Mouse (Mus musculus): Measurements from ENCODE around the gene Apip. TPM values are rescaled to one million over a fixed set of nuclear protein-coding genes. Genes with fewer than 3 reads are reported as not detected.

Apip gene
- polyA plus RNA-seq (2012; rRNA removed): 41.0 and 46.9 TPM in 2 replicates

DNA sequence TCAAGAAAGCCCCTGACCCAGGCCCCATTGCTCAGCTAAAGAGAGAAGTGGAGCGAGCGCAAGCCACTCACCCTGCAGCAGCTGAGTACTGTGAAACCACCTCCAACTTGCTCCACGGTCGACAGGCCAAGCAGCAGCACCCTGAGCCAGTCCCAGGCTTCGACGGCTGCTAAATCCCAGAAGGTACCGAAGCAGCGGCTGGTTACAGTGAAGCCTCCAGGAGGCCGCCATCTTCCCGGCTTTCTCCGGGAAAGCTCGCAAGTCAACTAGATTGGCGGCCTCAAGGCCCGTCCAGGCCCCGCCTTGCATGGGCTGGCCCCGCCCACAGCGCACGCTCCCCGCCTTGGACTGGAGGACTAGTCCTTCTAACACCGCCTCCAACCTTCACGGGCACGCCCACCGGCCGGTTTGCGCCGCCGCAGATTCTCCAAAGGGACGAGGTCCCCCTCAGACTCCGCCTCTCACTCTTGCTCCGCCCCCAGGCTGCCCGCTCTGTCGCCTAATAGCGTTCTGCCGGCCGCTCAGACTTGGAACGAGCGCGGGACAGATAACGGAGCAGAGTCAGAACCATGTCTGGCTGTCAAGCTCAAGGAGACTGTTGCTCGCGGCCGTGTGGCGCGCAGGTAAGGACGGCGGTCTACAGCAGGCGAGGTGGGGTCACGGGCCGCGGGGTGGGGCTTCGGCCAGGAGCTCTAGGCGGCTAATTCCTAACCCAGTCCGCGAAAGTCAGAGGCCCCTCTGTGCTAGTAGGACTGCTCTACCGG, at the start of gene Apip, which contains the start of gene Pdhx:
Gene Apip, plus strand, starts transcription at position 457 of the 764 bp plus-strand sequence.
Gene Pdhx, minus strand, starts transcription at position 295 of the 764 bp plus-strand sequence.

Other genes starting within 250 kb of the Apip start
- gene Cd44, start 172.0 kb upstream of the Apip start, polyA plus RNA-seq (2012; rRNA removed): 2.8 and 7.5 TPM in 2 replicates
- gene Pdhx, start 162 bp upstream of the Apip start, polyA plus RNA-seq (2012; rRNA removed): 45.3 and 46.2 TPM in 2 replicates
- gene Ehf, start 229.6 kb downstream of the Apip start, polyA plus RNA-seq (2012; rRNA removed): 0.07 and 1.1 TPM in 2 replicates

All from central nervous system, embryonic 14 days (tissue).